Mouse (Mus musculus): ENCODE results near the gene Syt3. TPM values are rescaled to one million over a fixed set of nuclear protein-coding genes. Genes with fewer than 3 reads are reported as not detected.

The Syt3 gene
- total and polyA plus RNA-seq, 3 experiments: 0.02 TPM; not detected in 2

DNA sequence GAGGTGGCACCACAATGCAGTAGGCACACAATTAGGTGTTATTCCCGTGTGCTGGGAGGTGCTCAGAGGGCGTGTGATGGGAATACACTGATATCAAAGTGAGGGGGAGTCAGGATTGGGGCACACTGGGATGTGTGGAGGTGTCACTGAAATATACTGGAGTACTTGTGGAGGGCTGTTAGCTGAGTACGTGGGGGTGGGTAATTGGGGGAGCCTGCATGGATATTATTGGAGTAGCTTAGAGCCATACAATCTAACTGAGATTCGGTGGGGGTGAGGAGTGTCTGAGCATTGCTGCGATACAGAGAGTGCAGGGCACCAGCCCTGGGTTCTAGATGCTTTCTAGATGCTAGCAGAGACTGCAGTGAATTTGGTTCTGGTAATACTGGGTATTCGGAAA lies 43.7 kb upstream of the Syt3 start:
- no peaks in the 10 kb centered on the region for H3K36me3 ChIP-seq (replicated peaks)
- ATAC-seq (ENCODE audit: extremely low read depth, insufficient number of reproducible peaks, low FRiP score, poor library complexity, severe bottlenecking): no peak
- no peaks in the 10 kb centered on the region for H3K9me3 ChIP-seq (replicated peaks)
- no peak overlapping the region for H3K4me3 ChIP-seq (ENCODE audit: low read depth, low read length)
- H3K4me1 ChIP-seq (ENCODE audit: insufficient read depth, low read depth, low read length): peaks cover 7% of the 10 kb centered on the region; the same call in 1 of the 2 replicates
- no peak for TF ChIP-seq GATA2 (IDR thresholded peaks at IDR 0.05; ENCODE audit: borderline replicate concordance, low read depth, low read length)
- H3K27me3 ChIP-seq (ENCODE audit: insufficient read depth, low read length): peaks cover 26% of the 10 kb centered on the region
- DNase-seq (ENCODE audit: low spot score): no peak

DNA sequence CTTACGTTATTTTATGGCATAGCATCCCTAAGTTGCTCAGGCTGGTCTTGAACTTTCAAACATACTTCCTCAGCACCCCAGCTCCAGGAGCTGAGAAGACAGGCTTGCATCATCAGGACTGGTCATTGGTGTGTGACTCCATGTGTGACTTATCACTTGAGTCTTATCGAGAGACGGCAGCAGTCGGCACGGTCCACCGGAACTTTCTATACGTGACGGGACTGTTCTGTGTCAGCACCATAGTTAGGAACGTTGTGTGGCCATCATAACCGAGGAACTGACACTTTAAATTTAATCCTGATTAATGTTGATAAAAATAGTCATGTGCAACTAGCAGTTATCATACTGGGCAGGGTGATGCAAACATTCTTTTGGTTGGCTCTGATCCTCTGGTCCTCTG lies 42.8 kb upstream of the Syt3 start:
- Histone ChIP-seq H3K4me3 (ENCODE audit: low read depth, low read length) (no peak overlapping the region), H3K36me3 (replicated peaks) (no peaks in the 10 kb centered on the region), H3K27me3 (ENCODE audit: insufficient read depth, low read length) (peaks cover 31% of the 10 kb centered on the region), H3K9me3 (replicated peaks) (no peaks in the 10 kb centered on the region), H3K4me1 (ENCODE audit: insufficient read depth, low read depth, low read length) (peaks cover 7% of the 10 kb centered on the region; the same call in 1 of the 2 replicates)
- DNase-seq (ENCODE audit: low spot score) (no peak), ATAC-seq (ENCODE audit: extremely low read depth, insufficient number of reproducible peaks, low FRiP score, poor library complexity, severe bottlenecking) (no peak)
- TF ChIP-seq TAL1 (conservative IDR thresholded peaks at IDR 0.05; ENCODE audit: low read depth, low read length) (no peak), GATA1 (IDR thresholded peaks at IDR 0.05; ENCODE audit: borderline replicate concordance, low read length) (no peak), POLR2AphosphoS5 (IDR thresholded peaks at IDR 0.05; ENCODE audit: insufficient replicate concordance, low read depth, low read length) (no peak), CTCF (IDR thresholded peaks at IDR 0.05; ENCODE audit: low read depth, low read length) (no peak), GATA2 (IDR thresholded peaks at IDR 0.05; ENCODE audit: borderline replicate concordance, low read depth, low read length) (no peak)

DNA sequence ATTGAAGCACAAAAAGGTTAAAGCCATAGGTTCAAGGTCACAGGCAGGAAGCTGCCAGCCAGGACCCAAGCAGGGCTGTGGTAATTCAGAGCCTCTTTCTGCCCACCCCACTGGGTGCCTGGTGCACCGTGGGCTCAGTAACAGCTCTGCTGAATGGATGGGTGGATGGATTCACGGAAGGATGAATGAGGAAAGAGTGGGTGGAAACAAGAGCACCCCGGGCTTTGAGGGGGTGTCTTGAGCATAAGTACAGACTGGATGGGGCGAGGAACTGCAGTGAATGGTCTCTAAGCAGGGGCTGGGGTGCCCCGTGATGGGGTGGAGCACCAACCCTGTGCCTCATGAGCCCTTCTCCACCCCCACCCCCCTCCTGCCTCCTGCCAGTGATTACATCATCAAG lies 42.2 kb upstream of the Syt3 start:
- no peak for ATAC-seq (ENCODE audit: extremely low read depth, insufficient number of reproducible peaks, low FRiP score, poor library complexity, severe bottlenecking)
- H3K4me3 ChIP-seq (ENCODE audit: low read depth, low read length): no peak overlapping the region
- H3K27me3 ChIP-seq (ENCODE audit: insufficient read depth, low read length): peaks cover 33% of the 10 kb centered on the region
- no peaks in the 10 kb centered on the region for H3K9me3 ChIP-seq (replicated peaks)
- peaks cover 7% of the 10 kb centered on the region; the same call in 1 of the 2 replicates for H3K4me1 ChIP-seq (ENCODE audit: insufficient read depth, low read depth, low read length)
- no peak for DNase-seq (ENCODE audit: low spot score)
- TF ChIP-seq GATA2 (IDR thresholded peaks at IDR 0.05; ENCODE audit: borderline replicate concordance, low read depth, low read length) (no peak), GATA1 (IDR thresholded peaks at IDR 0.05; ENCODE audit: borderline replicate concordance, low read length) (no peak), TAL1 (conservative IDR thresholded peaks at IDR 0.05; ENCODE audit: low read depth, low read length) (no peak), POLR2AphosphoS5 (IDR thresholded peaks at IDR 0.05; ENCODE audit: insufficient replicate concordance, low read depth, low read length) (no peak), CTCF (IDR thresholded peaks at IDR 0.05; ENCODE audit: low read depth, low read length) (no peak)
- H3K36me3 ChIP-seq (replicated peaks): no peaks in the 10 kb centered on the region

DNA sequence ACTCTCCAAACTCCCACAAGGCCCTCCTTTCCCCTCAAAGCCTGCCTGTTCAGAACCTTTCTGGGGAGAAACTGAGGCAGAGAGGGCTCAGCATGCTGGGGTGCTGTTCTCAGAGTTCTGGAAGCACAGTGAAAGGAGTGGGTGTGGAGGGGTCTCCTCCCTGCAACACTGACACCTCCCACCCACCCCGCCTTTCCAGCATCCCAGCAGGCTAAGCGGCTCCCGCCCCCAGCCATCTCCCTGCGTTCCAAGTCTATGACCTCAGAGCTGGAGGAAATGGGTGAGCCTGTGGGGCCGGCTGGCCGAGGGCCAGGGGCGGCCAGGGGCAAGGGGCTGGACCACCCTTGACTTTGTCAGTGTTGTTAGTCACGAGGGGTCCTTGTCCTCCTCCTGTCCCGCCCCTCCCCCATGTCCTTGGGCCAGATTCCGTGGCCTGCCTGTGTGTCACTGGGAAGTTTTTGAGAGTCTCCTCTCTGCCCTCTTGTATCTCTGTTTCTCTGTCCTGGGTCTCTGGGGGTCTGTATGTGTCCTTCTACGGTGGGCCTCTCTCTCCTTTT lies 40.4 kb upstream of the Syt3 start:
- Histone ChIP-seq H3K4me1 (ENCODE audit: insufficient read depth, low read depth, low read length) (peaks cover 7% of the 10 kb centered on the region; the same call in 1 of the 2 replicates), H3K36me3 (replicated peaks) (no peaks in the 10 kb centered on the region), H3K9me3 (replicated peaks) (no peaks in the 10 kb centered on the region), H3K4me3 (ENCODE audit: low read depth, low read length) (no peak overlapping the region), H3K27me3 (ENCODE audit: insufficient read depth, low read length) (peaks cover 36% of the 10 kb centered on the region)
- ATAC-seq (ENCODE audit: extremely low read depth, insufficient number of reproducible peaks, low FRiP score, poor library complexity, severe bottlenecking) (no peak), DNase-seq (ENCODE audit: low spot score) (no peak)
- no peak for TF ChIP-seq TAL1 (conservative IDR thresholded peaks at IDR 0.05; ENCODE audit: low read depth, low read length)
- TF ChIP-seq GATA2 (IDR thresholded peaks at IDR 0.05; ENCODE audit: borderline replicate concordance, low read depth, low read length): no peak

DNA sequence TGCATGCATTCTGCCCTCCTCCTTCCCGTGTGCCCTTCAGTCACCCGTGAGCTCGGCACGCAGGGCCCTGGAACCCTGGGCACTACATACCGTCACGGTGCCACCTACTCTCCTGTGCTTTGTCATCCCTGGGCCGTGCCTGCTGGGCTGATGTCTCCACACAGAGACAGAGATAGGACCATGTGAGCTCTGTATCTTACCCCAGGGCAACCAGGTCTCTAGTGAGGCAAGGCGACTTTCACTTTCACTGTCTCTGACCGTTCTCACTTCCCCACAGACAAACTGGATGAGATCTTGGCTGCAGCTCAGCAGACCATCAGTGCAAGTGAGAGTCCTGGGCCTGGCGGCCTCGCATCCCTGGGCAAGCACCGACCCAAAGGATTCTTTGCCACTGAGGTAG lies 39.3 kb upstream of the Syt3 start:
- TF ChIP-seq POLR2AphosphoS5 (IDR thresholded peaks at IDR 0.05; ENCODE audit: insufficient replicate concordance, low read depth, low read length) (no peak), GATA1 (IDR thresholded peaks at IDR 0.05; ENCODE audit: borderline replicate concordance, low read length) (no peak), GATA2 (IDR thresholded peaks at IDR 0.05; ENCODE audit: borderline replicate concordance, low read depth, low read length) (no peak), CTCF (IDR thresholded peaks at IDR 0.05; ENCODE audit: low read depth, low read length) (no peak), TAL1 (conservative IDR thresholded peaks at IDR 0.05; ENCODE audit: low read depth, low read length) (no peak)

DNA sequence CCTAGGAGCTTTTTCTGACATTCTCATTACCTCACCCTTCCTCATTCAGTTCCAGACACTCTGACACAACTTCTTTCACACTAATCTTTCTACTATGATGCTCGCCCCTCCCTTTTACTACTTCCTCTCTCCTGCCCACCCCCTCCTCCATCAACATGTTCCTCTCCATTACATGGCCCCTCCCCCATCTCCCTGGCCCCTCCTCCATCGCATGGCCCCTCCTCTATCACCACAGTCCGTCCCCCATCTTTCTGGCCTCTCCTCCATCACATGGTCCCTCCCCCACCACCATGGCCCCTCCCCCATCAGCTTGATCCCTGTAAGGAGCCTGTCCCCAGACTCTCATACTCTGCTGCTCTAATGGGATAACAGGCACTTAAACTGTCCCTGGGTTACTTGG lies 34.9 kb upstream of the Syt3 start:
- ATAC-seq (ENCODE audit: extremely low read depth, insufficient number of reproducible peaks, low FRiP score, poor library complexity, severe bottlenecking) (no peak), DNase-seq (ENCODE audit: low spot score) (no peak)
- Histone ChIP-seq H3K4me3 (ENCODE audit: low read depth, low read length) (no peak overlapping the region), H3K4me1 (ENCODE audit: insufficient read depth, low read depth, low read length) (peaks cover 11% of the 10 kb centered on the region), H3K9me3 (replicated peaks) (peaks cover 11% of the 10 kb centered on the region), H3K27me3 (ENCODE audit: insufficient read depth, low read length) (peaks cover 27% of the 10 kb centered on the region), H3K36me3 (replicated peaks) (no peaks in the 10 kb centered on the region)
- TF ChIP-seq GATA2 (IDR thresholded peaks at IDR 0.05; ENCODE audit: borderline replicate concordance, low read depth, low read length) (no peak), TAL1 (conservative IDR thresholded peaks at IDR 0.05; ENCODE audit: low read depth, low read length) (no peak), CTCF (IDR thresholded peaks at IDR 0.05; ENCODE audit: low read depth, low read length) (no peak), POLR2AphosphoS5 (IDR thresholded peaks at IDR 0.05; ENCODE audit: insufficient replicate concordance, low read depth, low read length) (no peak), GATA1 (IDR thresholded peaks at IDR 0.05; ENCODE audit: borderline replicate concordance, low read length) (no peak)

More for the DNA sequence above, 39.3 kb upstream of the Syt3 start:
- ATAC-seq (ENCODE audit: extremely low read depth, insufficient number of reproducible peaks, low FRiP score, poor library complexity, severe bottlenecking) (no peak), DNase-seq (ENCODE audit: low spot score) (no peak)
- peaks cover 11% of the 10 kb centered on the region for H3K4me1 ChIP-seq (ENCODE audit: insufficient read depth, low read depth, low read length)
- H3K36me3 ChIP-seq (replicated peaks): no peaks in the 10 kb centered on the region
- peak overlapping the region; percentile 10; the same call in 1 of the 2 replicates for H3K4me3 ChIP-seq (ENCODE audit: low read depth, low read length)
- H3K27me3 ChIP-seq (ENCODE audit: insufficient read depth, low read length): peaks cover 36% of the 10 kb centered on the region
- no peaks in the 10 kb centered on the region for H3K9me3 ChIP-seq (replicated peaks)
